Mouse (Mus musculus) thymus, postnatal 10 days (tissue): ENCODE data around the gene Thsd4.
A peak's percentile ranks its signal among the peaks of the same experiment; 100 is the strongest.

Source experiments
- DNase-seq, 2 experiments: peaks; one replicate each; pipeline ENCODE4 v3.0.0; 2021; ENCODE audit warnings: low spot score in 2 of 2

Thsd4 gene

DNA sequence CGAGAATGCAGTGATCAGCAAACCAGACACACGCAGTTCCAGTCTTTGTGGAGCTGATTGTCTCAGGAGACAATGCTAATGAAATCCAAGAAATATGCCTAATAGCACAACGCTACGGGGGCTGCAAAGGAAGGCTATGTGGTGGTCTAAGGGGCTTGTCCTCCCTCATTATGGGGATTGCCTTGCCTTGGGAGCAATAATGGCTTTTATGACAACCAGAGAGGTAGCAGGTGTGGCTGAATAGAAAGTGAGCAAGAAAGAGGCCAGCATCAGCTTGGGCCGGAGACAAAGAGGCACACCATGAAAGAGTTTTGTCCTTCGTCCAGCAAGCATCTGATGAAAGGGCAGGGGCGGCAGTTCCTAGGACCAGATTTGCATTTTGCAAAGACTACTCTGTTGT, 372.9 kb downstream of the Thsd4 start:
- DNase-seq: no peak

DNA sequence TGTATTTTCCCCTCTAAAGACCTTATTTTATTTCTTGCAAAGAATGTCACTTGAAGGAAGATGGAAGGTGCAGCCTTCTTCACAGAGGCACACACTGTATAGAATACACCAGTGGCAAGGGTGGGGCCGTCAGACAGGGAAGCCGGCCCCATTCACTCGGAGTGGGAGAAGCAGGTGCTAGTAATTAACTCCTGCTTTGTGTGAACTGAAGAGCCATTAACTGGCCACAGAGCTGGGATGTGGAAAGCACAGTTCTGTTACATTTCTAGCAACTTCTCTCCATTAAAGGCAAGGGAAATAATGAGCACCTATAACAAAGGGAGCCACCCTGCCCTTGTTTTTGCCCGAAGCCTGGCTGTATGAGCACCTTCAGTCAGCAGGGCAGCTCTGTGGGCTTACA, 374.4 kb downstream of the Thsd4 start:
- no peak for DNase-seq

DNA sequence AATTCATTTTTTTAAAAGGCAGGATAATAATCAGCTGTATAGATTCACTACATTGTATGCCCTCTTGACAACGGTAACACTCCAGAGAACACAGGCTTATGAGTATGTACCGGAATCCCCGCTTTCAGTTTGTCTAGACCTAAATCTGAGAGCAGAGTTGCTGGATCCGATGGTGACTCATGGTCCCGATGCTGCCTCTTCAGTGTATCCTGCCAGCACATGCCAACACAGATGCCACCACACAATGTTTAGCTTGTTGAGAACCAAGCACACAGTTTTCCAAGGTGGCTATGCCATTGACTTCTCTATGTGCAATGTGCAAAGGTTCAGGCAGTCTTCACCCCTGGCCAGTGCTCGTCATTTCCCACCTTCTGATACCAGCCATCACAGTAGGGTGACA, 378.0 kb downstream of the Thsd4 start:
- DNase-seq: no peak

DNA sequence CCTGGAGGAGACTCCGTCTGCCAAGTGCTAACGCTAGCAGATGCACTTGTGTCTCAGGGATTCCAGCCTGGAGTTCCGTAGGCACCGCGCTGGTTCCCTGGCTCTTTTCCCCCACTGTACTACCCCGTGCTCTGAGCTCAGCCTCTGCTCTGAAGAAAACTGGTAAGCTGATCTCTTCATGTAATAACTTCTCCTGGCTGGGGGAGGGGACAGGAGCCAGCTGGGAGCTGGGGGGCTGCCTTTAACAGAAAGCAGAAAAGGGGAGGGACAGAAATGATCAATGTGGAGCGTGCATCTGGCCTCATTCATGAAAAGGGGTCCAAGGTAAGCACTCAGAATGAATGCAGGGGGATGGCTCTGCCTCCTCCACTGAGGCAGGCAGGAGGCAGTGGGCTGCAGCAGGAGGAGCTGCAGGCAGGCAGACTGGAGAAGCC, 380.7 kb downstream of the Thsd4 start:
- no peak for DNase-seq

DNA sequence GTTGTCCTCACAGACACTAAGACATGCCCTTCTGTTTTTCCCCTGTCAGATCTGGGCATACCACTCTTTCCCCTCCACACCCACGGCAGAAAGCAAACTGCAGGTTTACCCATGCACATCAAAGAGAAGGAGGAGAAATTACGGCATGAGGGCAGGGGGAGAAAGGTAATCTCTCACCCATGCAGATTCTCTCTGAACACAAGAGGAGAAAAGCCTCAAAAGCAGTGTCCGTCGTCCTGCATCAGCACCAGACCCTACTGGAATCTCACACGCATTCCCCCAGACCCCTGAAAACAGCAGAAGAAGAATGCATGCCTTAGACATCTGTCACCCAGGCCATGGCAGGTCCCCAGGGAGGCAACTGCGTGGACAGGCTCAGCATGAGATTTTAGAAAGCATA, 381.4 kb downstream of the Thsd4 start:
- DNase-seq: no peak

DNA sequence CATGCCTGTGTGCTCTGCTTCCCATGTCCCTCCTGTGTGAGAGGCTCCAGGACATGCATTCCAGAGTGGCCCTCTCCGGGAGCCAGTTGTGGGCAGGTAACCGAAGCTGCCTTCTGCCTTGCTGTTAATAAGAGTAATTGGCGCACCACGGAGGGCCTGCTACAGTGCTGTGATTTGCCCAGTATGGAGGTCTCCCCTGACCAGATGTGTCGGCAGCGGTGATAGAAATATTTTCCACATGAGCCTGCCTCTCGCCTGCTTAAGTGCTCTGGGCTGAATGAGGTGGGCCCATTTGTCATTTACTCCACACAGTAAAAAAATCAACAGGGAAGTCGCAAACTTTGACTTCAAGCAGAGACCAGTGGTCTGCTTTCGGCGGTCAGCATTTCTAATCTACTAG, 382.4 kb downstream of the Thsd4 start:
- no peak for DNase-seq

DNA sequence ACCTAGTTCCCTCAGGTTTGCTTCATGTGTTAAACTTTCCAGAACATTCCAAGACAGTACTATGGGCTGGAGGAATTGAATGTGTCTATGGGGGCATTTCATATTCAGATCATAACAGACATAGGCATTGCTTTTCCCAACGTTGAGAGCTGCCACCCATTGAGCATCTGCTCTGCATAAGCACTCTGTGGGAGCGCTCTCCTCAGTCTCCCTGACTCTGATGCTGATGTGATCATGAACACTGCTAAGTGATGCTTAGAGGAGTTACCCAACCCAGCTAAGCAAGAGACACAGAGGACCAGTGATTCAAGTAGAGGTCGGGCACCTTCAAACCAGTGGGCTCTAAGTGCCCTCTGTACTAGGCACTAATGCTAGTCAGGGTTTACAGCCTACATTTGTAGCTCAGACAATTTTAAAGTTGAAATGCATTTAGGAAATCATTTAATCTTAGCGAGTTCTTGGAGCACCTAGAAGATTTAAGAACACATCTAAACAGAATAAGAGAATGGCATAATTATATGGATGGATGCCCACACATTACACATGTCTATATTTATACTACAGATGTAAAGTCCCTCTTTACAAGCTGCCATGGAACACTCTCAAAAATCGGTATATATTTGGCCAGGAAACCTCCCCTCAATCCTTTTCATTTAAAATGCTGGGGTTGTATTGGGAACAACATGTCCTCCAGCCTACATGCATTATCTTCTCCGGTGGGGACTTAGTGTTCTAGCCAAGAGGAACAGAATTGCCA, 392.4 kb downstream of the Thsd4 start:
- no peak for DNase-seq

DNA sequence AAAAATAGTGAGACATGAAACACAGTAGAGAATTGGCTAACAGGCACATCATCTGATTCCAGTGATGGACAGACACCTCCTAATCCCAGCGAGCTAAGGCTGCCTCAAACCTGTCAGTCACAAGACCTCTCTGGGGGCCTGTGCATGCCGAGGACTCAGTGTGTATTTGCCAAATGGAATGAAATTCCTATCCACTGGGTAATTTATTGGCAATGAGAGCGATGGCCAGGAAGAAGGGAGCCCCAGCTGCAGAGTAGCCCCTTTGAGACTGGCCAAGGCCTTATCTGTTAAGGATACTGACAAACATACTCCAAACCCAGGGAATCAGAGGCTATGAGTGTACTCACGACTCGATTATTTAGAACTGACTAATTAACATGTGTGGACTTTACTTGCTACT, 394.9 kb downstream of the Thsd4 start:
- DNase-seq: no peak

DNA sequence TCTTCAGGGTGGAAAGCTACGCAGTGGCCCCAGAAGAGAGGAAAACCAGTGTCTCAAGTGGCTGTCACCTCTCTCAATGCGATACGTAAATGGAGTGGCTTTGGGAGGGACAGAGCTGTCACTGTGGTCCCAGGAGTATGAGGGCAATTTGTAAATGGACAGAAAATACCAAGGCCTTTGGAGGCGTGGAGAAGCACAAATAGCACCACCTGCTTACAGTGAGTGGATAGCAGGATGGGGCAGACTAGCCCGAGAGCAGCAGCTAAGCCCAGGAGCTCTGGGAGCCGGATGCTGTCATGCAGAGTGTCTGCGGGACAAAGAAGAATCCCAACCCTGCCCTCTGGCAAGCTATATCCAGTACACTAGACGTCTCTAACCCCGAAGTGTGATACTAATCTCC, 397.7 kb downstream of the Thsd4 start:
- no peak for DNase-seq

DNA sequence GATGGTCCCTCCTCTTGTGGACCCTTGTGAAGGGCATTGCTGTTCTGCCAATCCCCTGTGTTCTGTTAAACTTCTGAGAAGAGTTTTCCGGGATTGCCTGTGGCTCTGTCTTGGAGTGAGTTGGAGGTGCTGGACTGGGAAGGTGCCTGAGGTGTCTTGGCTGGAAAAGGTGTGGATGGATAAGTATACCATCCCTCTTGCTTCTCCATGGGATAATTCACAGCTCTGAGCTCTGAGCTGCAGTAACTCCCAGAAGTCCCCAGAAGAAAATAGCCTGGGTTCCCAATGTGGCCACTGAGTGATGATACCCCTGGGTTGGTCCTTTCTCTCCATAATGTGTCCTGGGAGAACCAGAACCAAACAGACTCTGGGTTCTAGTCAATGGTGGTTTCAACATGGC, 398.8 kb downstream of the Thsd4 start:
- DNase-seq: no peak

DNA sequence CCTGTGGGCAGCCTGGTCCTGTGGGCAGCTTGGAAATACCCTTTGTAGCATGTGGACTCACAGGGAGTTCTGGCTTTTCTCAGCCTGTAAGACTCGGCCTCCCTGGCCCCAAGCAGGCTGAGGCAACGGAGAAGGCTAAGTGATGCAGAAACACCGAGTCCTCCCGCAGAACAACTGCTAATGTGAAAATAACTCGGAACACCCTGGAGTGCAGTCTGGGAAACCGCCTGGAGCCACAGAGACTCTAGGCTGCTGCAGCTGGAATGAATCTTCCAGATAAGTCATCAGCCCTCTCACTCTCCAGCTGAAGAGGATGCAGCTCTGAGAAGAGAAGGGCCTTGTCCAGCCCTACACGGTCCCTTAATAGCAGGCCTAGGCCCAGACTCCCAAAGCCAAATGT, 402.0 kb downstream of the Thsd4 start:
- no peak for DNase-seq

DNA sequence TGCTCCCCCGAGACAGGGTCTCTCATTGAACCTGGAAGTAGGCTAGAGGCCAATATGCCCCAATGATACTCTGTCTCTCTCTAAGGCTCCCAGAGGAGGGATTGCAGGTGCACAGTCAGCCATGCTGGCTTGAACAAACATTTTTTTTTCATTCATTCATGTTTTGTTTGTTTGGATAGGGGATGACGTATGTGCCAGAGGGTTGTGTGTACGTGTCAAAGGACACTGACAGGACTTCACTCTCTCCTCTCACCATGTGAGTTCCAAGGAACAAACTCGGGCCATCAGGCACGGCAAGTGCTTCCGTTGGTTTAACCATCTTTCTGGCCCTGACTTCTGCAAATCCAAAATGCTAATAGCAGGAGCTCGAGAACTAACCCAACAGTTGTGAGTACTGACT, 404.0 kb downstream of the Thsd4 start:
- DNase-seq: no peak

DNA sequence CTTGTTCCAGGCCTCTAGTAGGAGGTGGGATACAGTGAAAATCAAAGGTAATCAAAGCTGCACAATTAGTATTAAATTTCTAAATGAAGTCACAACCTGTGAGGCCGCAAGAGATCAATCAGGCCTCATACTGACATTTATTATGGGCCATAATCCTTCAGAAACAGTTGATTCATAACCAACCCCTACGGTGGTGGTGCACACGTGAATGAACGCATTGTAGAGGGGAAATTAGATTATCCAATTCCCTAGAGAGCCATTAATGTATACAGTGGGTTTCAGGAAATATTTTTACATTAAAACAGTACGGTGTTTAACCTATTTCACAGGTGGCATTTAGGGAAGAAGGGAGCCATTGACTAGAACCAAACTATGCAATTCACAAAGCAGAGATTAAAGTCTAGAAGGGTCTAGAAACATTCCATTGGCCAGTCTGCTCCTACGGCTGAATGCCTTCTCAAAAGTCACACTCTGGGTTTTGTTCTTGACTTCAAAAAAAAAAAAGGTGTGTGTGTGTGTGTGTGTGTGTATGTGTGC, 406.1 kb downstream of the Thsd4 start:
- DNase-seq: no peak

DNA sequence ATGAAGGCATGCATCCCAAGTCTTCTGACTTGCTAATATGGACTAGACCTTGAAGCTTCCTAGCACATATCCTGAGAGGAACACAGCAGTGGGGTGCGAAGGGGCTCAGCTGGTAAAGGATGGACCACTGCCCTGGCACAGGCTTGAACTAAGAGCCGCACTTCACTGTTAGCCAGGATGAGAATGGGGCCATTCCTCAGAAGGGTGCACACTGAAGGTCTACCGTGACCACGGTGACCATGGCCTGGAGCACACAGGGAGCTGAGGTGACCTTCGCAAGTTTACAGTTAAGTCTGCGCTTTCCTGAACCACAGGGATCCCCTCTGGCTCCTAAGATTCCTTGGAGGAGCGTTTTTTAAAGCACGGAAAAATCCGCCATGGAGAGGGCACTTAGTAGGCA, 406.5 kb downstream of the Thsd4 start:
- no peak for DNase-seq

DNA sequence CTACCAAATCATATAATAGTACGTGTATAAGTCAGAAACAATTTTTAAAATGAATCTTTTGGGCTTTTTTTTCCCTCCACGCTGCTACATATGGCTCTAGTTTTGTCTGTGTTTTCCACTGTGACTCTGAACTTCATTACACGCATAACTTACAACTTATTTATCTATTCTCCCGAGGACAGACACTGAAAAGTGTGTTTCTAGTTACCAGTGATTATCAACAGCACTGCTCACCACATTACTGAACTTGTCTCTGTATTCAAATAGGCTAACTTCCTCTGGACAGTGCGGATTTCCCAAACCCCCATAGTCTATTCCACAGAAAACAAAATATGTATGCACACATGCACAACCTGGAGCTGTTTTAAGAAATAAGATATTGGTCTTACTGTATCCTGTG, 411.6 kb downstream of the Thsd4 start:
- no peak for DNase-seq

DNA sequence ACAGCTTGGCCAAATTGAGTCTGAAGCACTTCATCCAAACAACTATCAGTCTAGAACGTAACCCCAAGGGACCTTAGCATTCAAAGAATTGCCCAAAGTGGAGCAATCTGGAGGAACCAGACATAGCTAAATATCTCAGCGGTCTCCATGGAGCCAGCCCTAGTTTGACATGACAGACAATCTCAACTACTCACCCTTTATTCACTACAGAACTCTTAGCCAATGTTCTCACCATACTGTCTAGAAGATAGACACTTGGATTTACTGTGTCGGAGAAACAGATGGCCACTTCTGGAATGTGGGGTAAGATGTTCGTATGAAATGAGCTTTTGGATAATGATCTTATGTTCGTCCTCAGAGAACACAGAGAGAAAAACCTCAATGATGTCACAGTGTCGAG, 415.2 kb downstream of the Thsd4 start:
- no peak for DNase-seq

DNA sequence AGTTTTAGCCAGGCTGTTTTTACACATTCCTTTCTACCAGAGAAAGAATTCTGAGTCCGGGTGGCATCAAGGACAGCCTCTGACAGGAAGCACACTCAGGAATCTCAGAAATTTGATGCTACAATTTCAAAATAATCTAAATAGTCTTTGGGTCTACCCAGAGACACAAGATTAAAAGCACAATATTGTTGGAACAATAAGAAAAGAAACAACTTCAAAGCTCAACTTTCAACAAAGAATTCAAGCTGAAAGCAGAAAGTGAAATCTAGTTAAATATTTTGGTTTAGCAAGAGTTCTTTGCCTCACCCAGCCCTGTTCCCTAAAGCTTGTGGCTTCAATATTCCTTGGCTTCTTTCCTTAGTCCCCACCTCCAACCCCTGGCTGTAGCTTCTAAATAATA, 415.7 kb downstream of the Thsd4 start:
- DNase-seq: no peak

DNA sequence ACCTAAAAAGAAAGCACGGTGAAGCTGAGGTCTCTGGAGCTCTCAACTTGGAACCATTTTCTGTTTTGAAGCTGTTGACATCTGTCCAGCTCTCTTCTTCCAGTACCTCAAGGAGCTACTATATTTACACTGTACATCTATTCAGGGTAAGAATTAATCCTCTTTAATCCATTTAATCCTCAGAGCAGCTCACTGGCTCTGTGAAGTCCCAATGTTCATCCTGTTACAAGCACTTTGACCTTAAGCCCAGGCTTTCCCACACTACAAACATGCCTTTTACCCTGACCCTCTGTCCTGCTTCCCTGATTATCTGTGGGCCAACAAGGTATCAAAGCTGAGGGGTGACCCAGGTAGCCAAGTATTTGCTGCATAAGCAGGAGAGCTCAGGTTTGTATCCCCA, 427.6 kb downstream of the Thsd4 start:
- DNase-seq: no peak

DNA sequence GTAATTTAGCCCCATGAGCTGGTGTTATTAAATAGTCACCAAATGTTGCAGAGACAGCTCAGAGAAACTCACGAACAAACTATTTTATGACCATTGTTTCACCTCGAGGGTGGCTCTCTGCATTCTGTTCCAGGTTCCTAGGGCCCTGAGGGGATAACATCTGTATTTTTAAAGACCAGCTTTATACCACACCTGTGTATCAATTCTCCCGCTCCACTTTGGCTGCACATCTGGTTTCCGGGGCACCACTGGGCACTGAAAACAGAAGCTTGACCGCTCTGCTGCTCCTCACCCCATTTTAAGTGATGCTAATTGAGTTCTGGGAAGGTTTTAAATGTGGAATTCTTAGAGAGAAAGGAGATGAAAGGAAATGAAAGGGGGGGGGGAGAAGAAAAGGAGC, 429.4 kb downstream of the Thsd4 start:
- DNase-seq: no peak

DNA sequence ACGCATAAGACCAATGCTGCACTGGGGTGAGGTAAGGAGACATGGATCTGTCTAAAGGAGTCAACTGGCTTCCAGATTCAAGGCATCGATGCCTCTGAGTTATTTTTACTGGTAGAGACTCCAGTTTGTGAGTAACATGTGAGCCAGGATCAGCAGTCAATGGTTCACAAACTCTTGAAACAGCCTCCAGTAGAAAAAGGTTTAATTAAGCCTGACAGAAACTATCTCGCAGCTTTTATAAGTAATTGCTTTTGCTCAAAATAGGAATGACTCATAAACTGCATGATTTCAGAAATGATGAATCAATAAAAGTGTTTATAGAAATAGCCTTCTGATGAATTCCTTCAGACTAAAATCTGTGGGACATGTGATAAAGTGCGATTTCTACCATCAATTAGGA, 432.4 kb downstream of the Thsd4 start:
- DNase-seq: no peak

DNA sequence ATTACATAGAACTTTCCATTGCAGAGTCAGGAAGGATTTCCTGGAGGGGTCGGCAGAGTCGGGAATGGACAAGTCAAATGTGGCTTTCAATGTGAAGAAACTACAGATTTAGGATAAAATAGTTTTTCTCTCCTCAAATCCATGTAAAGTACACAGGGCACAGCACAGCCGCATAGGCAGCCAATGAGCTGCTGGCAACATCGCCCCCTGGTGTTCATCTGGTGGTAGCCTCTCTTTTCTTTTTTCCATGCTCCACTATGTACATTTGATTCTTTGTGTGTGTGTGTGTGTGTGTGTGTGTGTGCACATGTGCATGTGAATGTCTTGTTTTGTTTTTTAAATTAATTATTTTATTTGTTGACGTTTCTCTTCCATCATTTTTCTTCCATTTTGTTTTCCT, 433.7 kb downstream of the Thsd4 start:
- peak in 1 of 2 experiments; percentile 43 for DNase-seq

DNA sequence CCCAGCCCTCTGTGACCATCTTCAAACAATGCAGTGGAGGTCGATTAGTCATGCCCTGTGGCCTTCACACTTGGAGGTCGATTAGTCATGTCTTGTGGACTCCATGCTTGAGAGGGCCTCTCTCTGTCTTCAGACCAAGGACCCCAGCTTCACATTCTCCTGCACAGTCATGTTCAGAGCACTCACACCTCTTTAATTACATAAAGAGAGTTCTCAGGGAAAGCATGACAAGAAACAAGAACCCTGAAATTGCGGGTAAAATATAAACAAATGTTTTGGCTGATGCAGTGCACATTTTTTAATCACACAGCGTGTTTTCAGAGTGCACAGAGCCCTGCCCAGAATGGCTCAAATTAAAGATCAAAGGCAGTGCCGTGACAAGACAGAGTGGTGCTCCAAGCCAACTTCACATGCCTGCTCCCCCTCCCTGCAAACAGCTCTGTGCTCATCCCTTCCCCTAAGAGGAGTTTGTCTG, 439.7 kb downstream of the Thsd4 start:
- DNase-seq: no peak

DNA sequence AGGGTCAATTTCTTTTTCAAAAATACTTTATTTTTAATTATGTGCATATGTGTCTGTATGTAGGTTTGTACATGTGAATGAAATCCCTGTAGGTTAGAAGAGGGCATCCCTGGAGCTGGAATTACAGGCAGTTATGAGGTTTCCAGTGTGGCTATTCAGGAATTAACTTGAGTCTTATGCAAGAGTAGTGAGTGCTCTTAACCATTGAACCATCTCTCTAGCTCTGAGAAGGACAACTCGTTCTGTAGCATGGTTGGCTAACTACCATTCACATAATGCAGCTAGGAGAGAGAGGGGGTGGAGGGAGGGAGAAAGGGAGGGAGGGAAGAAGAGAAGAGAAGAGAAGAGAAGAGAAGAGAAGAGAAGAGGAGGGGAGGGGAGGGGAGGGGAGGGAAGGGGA, 444.1 kb downstream of the Thsd4 start:
- DNase-seq: no peak

DNA sequence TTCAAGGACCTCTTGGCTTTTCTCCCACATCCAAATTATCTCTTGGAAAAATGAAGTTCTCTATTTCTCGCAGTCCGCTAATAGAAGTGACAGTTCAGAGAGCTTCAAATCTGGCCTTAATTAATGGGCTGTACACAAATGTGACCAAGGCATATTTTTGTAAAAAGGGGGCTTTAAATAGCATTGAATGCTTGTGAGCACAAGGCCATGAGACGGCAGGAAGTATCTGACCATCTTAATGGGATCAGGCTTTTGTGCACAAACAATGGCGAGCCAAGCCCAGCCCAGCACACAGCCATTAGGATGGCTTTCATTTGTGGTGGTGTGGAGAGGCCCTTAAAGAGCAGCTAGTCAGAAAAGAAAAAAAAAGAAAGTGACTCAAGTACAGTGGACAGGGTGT, 445.4 kb downstream of the Thsd4 start:
- no peak for DNase-seq
